Mouse (Mus musculus): ENCODE measurements at regions not wholly inside any gene's neighbourhood (a gene's known extent, or its start where the extent isn't known, plus 50 kb on each side); places are given as distances from the start of the nearest gene placed in this dataset.

- Histone ChIP-seq H3K4me1 (replicated peaks; ENCODE audit: low read depth, low read length) (no peaks in the 10 kb centered on the region), H3K9me3 (ENCODE audit: low read length) (no peaks in the 10 kb centered on the region), H3K36me3 (ENCODE audit: insufficient read depth, low read length) (no peaks in the 10 kb centered on the region), H3K27me3 (ENCODE audit: insufficient read depth, low read length) (no peaks in the 10 kb centered on the region), H3K4me3 (replicated peaks; ENCODE audit: low read length) (no peak overlapping the region)
- TF ChIP-seq NANOG (IDR thresholded peaks at IDR 0.05; ENCODE audit: borderline replicate concordance, low read length) (no peak), CTCF (conservative IDR thresholded peaks at IDR 0.05; ENCODE audit: low read length) (no peak), POU5F1 (IDR thresholded peaks at IDR 0.05; ENCODE audit: borderline replicate concordance, low read length) (no peak)
Observed at GRCm38 (mm10) chr3:70321161-70321657, 313.8 kb downstream of the Otol1 start.

GRCm38 (mm10) chr3:70324692-70325091 lies 317.3 kb downstream of the Otol1 start:
- Histone ChIP-seq H3K27me3 (ENCODE audit: insufficient read depth, low read length) (no peaks in the 10 kb centered on the region), H3K4me1 (replicated peaks; ENCODE audit: low read depth, low read length) (no peaks in the 10 kb centered on the region), H3K36me3 (ENCODE audit: insufficient read depth, low read length) (no peaks in the 10 kb centered on the region), H3K4me3 (replicated peaks; ENCODE audit: low read length) (no peak overlapping the region), H3K9me3 (ENCODE audit: low read length) (no peaks in the 10 kb centered on the region)
- TF ChIP-seq NANOG (IDR thresholded peaks at IDR 0.05; ENCODE audit: borderline replicate concordance, low read length) (no peak), POU5F1 (IDR thresholded peaks at IDR 0.05; ENCODE audit: borderline replicate concordance, low read length) (no peak), CTCF (conservative IDR thresholded peaks at IDR 0.05; ENCODE audit: low read length) (no peak)

Data from E14TG2a.4 (cell line).